In the genomic region with DNA sequence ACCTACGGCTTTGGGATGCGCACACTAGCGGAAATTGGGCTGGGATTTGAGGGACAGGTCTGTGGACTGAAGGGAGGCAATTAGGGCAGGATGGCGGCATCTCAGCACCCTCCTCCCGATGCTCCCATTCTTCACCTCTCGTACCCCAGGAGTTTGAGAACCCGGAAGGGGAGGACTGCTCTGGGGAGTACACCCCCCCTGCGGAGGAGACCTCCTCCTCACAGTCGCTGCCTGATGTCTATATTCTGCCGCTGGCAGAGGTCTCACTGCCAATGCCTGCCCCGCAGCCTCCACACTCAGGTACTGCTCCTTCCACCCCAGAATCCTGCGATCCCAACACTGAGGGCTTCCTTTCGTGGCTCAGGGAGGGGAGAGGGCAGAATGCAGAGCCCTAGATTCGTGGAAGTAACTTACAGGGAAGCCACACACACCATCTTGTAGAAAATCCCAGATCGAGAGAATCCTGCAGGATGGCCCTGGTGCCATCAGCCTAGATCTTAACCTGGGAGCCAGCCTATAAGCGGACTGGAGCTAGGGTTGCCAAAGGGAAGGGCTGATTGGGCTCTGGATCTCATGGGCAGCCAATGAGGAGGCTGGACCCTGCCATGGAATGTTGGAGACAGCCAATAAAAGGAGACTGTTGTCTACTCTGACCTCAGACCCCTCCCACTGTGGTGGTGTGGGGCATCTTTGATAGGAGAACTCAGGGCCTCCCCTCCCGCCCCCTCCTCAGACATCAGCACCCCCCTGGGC, we compare ENCODE assay signal across 9 mouse cellular contexts. TPM values are rescaled to one million over a fixed set of nuclear protein-coding genes. Genes with fewer than 3 reads are reported as not detected.
DNase-seq lines count a peak whose midpoint lies in the region; ATAC-seq lines count a peak whose summit lies in the region.
"Had no signal": no experiment of that assay in that cellular context is flagged by ENCODE, and none has a peak within 500 bp of the region (broad histone marks: within the 10 kb centered on the region; RNA-seq: fewer than 3 reads in every experiment).

No protein-coding gene starts in this region.

- H3K9me3 ChIP-seq in heart, embryonic 16.5 days (replicated peaks; ENCODE audit: control insufficient read depth, low read length): no peaks in the 10 kb centered on the region
- H3K9me3 ChIP-seq in forebrain, embryonic 16.5 days (ENCODE audit: control insufficient read depth, low read length): peaks cover 3% of the 10 kb centered on the region; the same call in 1 of the 2 replicates
- H3K9me3 ChIP-seq in limb, embryonic 13.5 days: no peaks in the 10 kb centered on the region

- no peak overlapping the region for H3K27ac ChIP-seq in heart, embryonic 16.5 days (ENCODE audit: low read length)
- no peak overlapping the region; the same call in 1 of the 2 replicates for H3K27ac ChIP-seq in forebrain, embryonic 16.5 days (ENCODE audit: low read length)
- H3K27ac ChIP-seq in limb, embryonic 13.5 days: peak overlapping the region; percentile 66; the same call in 1 of the 2 replicates

- no peak for DNase-seq in heart, adult 9 months (ENCODE audit: low spot score in 2 of 2)
- peak; percentile 69 to 82 for DNase-seq in cerebellum, adult 18-20 months
- DNase-seq in retina, postnatal 1 day: peak; percentile 72
- DNase-seq in adrenal gland, postnatal 10 days: no peak
- no peak for DNase-seq in urinary bladder, postnatal 10 days (ENCODE audit: low spot score)

- H3K4me1 ChIP-seq in heart, embryonic 16.5 days (ENCODE audit: control insufficient read depth, insufficient read depth, low read length): peaks cover 12% of the 10 kb centered on the region
- peaks cover 21% of the 10 kb centered on the region for H3K4me1 ChIP-seq in forebrain, embryonic 16.5 days (replicated peaks; ENCODE audit: control insufficient read depth, insufficient read depth, low read length)
- peaks cover 32% of the 10 kb centered on the region for H3K4me1 ChIP-seq in limb, embryonic 13.5 days

- peak overlapping the region; percentile 42 for H3K4me3 ChIP-seq in heart, embryonic 16.5 days (ENCODE audit: low read length)
- H3K4me3 ChIP-seq in forebrain, embryonic 16.5 days (replicated peaks; ENCODE audit: low read length): peak overlapping the region; percentile 95
- H3K4me3 ChIP-seq in limb, embryonic 13.5 days: peak overlapping the region; percentile 88

- no peak for ATAC-seq in heart, embryonic 16.5 days (replicated peaks; ENCODE audit: extremely low read depth, insufficient read depth, low FRiP score)
- ATAC-seq in forebrain, embryonic 16.5 days: 0 out of 2 replicates have a peak, but pooled peaks have one; percentile 7
- peak; percentile 64 for ATAC-seq in limb, embryonic 13.5 days (ENCODE audit: low FRiP score, low read depth)

- WGBS in heart, embryonic 16.5 days: 10% methylated on average over 17 of the region's 17 CpGs
- 12% methylated on average over 17 of the region's 17 CpGs for WGBS in forebrain, embryonic 16.5 days
- WGBS in limb, embryonic 13.5 days: 7% methylated on average over 17 of the region's 17 CpGs

- H3K9ac ChIP-seq in heart, embryonic 16.5 days (ENCODE audit: low read length): no peak overlapping the region
- peak overlapping the region; percentile 92 for H3K9ac ChIP-seq in forebrain, embryonic 16.5 days (replicated peaks; ENCODE audit: low read depth, low read length)
- peak overlapping the region; percentile 72 for H3K9ac ChIP-seq in limb, embryonic 13.5 days

- peaks cover 41% of the 10 kb centered on the region for H3K27me3 ChIP-seq in heart, embryonic 16.5 days (ENCODE audit: control insufficient read depth, insufficient read depth, low read length)
- no peaks in the 10 kb centered on the region for H3K27me3 ChIP-seq in forebrain, embryonic 16.5 days (replicated peaks; ENCODE audit: control insufficient read depth, insufficient read depth, low read length)
- H3K27me3 ChIP-seq in limb, embryonic 13.5 days: 0 out of 2 replicates have a peak, but pooled peaks cover 4% of the 10 kb centered on the region

- H3K4me2 ChIP-seq in heart, embryonic 16.5 days (ENCODE audit: low read depth, low read length): peak overlapping the region; percentile 59
- peak overlapping the region; percentile 93 for H3K4me2 ChIP-seq in forebrain, embryonic 16.5 days (ENCODE audit: low read length)
- peak overlapping the region; percentile 85 for H3K4me2 ChIP-seq in limb, embryonic 13.5 days (replicated peaks)

- no peaks in the 10 kb centered on the region for H3K36me3 ChIP-seq in heart, embryonic 16.5 days (ENCODE audit: control insufficient read depth, insufficient read depth)
- peaks cover 26% of the 10 kb centered on the region for H3K36me3 ChIP-seq in forebrain, embryonic 16.5 days (ENCODE audit: control insufficient read depth, insufficient read depth)
- H3K36me3 ChIP-seq in limb, embryonic 13.5 days: peaks cover 43% of the 10 kb centered on the region

RNA-seq across cellular contexts. Expression of gene Sult2b1, which starts 2.4 kb away (rescaled TPM):
- 0.66 and 0.72 TPM in 2 replicates for polyA plus RNA-seq in heart, embryonic 16.5 days (2015; fragmentation: Nextera tagmentation; extraction: Ambion mirVana)
- 5.5 and 7.1 TPM in 2 replicates for polyA plus RNA-seq in forebrain, embryonic 16.5 days (2015; fragmentation: Nextera tagmentation; extraction: Ambion mirVana)
- polyA plus RNA-seq in limb, embryonic 13.5 days (2015; fragmentation: Nextera tagmentation; extraction: Ambion mirVana): 3.1 and 3.7 TPM in 2 replicates
- under 1 TPM; 0.39 to 0.45 TPM for total RNA-seq in adrenal gland, postnatal 10 days (2021)

RNA-seq across cellular contexts. Expression of gene Lmtk3, which starts 3.3 kb away (rescaled TPM):
- polyA plus RNA-seq in heart, embryonic 16.5 days (2015; fragmentation: Nextera tagmentation; extraction: Ambion mirVana): 0.53 and 0.57 TPM in 2 replicates
- polyA plus RNA-seq in forebrain, embryonic 16.5 days (2015; fragmentation: Nextera tagmentation; extraction: Ambion mirVana): 18.9 and 26.4 TPM in 2 replicates
- 4.3 and 4.9 TPM in 2 replicates for polyA plus RNA-seq in limb, embryonic 13.5 days (2015; fragmentation: Nextera tagmentation; extraction: Ambion mirVana)
- 1 to 10 TPM; 4.2 to 8.3 TPM for total RNA-seq in adrenal gland, postnatal 10 days (2021)

RNA-seq across cellular contexts. Expression of gene Cyth2, which starts 27.5 kb away (rescaled TPM):
- polyA plus RNA-seq in heart, embryonic 16.5 days (2015; fragmentation: Nextera tagmentation; extraction: Ambion mirVana): 90.8 and 90.9 TPM in 2 replicates
- polyA plus RNA-seq in forebrain, embryonic 16.5 days (2015; fragmentation: Nextera tagmentation; extraction: Ambion mirVana): 327 and 379 TPM in 2 replicates
- 135 and 137 TPM in 2 replicates for polyA plus RNA-seq in limb, embryonic 13.5 days (2015; fragmentation: Nextera tagmentation; extraction: Ambion mirVana)
- 100 to 1,000 TPM in 1 of 2 experiments, 10 to 100 TPM in 1; 88.5 to 107 TPM for total RNA-seq in adrenal gland, postnatal 10 days (2021)

RNA-seq across cellular contexts. Expression of gene Kcnj14, which starts 37.7 kb away (rescaled TPM):
- polyA plus RNA-seq in heart, embryonic 16.5 days (2015; fragmentation: Nextera tagmentation; extraction: Ambion mirVana): 0.50 and 0.57 TPM in 2 replicates
- polyA plus RNA-seq in forebrain, embryonic 16.5 days (2015; fragmentation: Nextera tagmentation; extraction: Ambion mirVana): 0.85 and 1.1 TPM in 2 replicates
- polyA plus RNA-seq in limb, embryonic 13.5 days (2015; fragmentation: Nextera tagmentation; extraction: Ambion mirVana): 2.1 TPM in 2 replicates
- total RNA-seq in adrenal gland, postnatal 10 days (2021): under 1 TPM; 0.24 to 0.51 TPM
- polyA plus RNA-seq: spleen, adult 2 months had no signal

RNA-seq across cellular contexts. Expression of gene Grwd1, which starts 43.9 kb away (rescaled TPM):
- polyA plus RNA-seq in heart, embryonic 16.5 days (2015; fragmentation: Nextera tagmentation; extraction: Ambion mirVana): 38.1 and 40.2 TPM in 2 replicates
- 45.3 and 46.1 TPM in 2 replicates for polyA plus RNA-seq in forebrain, embryonic 16.5 days (2015; fragmentation: Nextera tagmentation; extraction: Ambion mirVana)
- polyA plus RNA-seq in limb, embryonic 13.5 days (2015; fragmentation: Nextera tagmentation; extraction: Ambion mirVana): 69.1 and 71.6 TPM in 2 replicates
- 10 to 100 TPM; 23.7 to 27.5 TPM for total RNA-seq in adrenal gland, postnatal 10 days (2021)

Comparison
In these comparisons a context has a peak if more than half of its experiments do, and no peak if none do; other contexts are left out.
1. H3K4me3 ChIP-seq: peak in every context shown above with its lines; median percentile 95 in forebrain, embryonic 16.5 days; 88 in limb, embryonic 13.5 days; 42 in heart, embryonic 16.5 days.
2. DNase-seq: peak in cerebellum, adult 18-20 months (2 of 2) and retina, postnatal 1 day (single experiment); none in heart, adult 9 months (0 of 2), adrenal gland, postnatal 10 days (single experiment) and urinary bladder, postnatal 10 days (single experiment).
3. Peak in every context shown above with its lines, with median percentiles within 50 percentile points of each other: H3K4me2 ChIP-seq.